Comparison of ENCODE assay signal across 7 mouse cellular contexts in genomic region chr9:21290589-21290988, GRCm38 (mm10). TPM values are rescaled to one million over a fixed set of nuclear protein-coding genes. Genes with fewer than 3 reads are reported as not detected.
DNase-seq lines count a peak whose midpoint lies in the region; ATAC-seq and TF ChIP-seq lines count a peak whose summit lies in the region.

No protein-coding gene starts in this region.

- peak overlapping the region; percentile 87 for H3K9ac ChIP-seq in liver, adult 2 months (ENCODE audit: low read depth, low read length)
- peak overlapping the region; percentile 84 for H3K9ac ChIP-seq in embryonic facial prominence, embryonic 13.5 days
- peak overlapping the region; percentile 51 for H3K9ac ChIP-seq in limb, embryonic 11.5 days (ENCODE audit: low read length)

- ATAC-seq in embryonic facial prominence, embryonic 13.5 days (ENCODE audit: insufficient number of reproducible peaks, insufficient read depth, low FRiP score, low TSS enrichment, low read depth), result peak; percentile 1; the same call in 1 of the 2 replicates
- no peak for ATAC-seq in limb, embryonic 11.5 days (ENCODE audit: insufficient number of reproducible peaks, low FRiP score, low TSS enrichment, low read depth)

- peak overlapping the region; percentile 56 for H3K27ac ChIP-seq in liver, adult 2 months (replicated peaks; ENCODE audit: insufficient read depth, low read depth, low read length)
- H3K27ac ChIP-seq in embryonic facial prominence, embryonic 13.5 days, result peak overlapping the region; percentile 72
- peak overlapping the region; percentile 49; the same call in 1 of the 2 replicates for H3K27ac ChIP-seq in limb, embryonic 11.5 days (replicated peaks; ENCODE audit: low read depth, low read length)
- H3K27ac ChIP-seq in olfactory bulb, adult 2 months (ENCODE audit: insufficient read depth, low read depth, low read length), result peak overlapping the region; percentile 81

- DNase-seq in liver, adult 2 months (ENCODE audit: extremely low read depth, low read depth, low spot score), result no peak
- DNase-seq in liver (no peak), R1 (ENCODE audit: low read depth, low spot score) (peak; percentile 65)
- no peak for DNase-seq in limb, embryonic 11.5 days (ENCODE audit: low spot score)
- no peak for DNase-seq in adrenal gland, adult 18-20 months (ENCODE audit: low spot score in 2 of 2)

- peak overlapping the region; percentile 68 for H3K4me3 ChIP-seq in liver, adult 2 months (ENCODE audit: insufficient read depth, low read depth, low read length)
- H3K4me3 ChIP-seq in embryonic facial prominence, embryonic 13.5 days, result peak overlapping the region; percentile 82
- H3K4me3 ChIP-seq in limb, embryonic 11.5 days (ENCODE audit: low read depth, low read length), result peak overlapping the region; percentile 58
- peak overlapping the region; percentile 81 for H3K4me3 ChIP-seq in olfactory bulb, adult 2 months (ENCODE audit: insufficient read depth, low read depth, low read length)

- no peaks in the 10 kb centered on the region for H3K27me3 ChIP-seq in liver, adult 2 months (ENCODE audit: control insufficient read depth, insufficient read depth, low read length)
- no peaks in the 10 kb centered on the region for H3K27me3 ChIP-seq in embryonic facial prominence, embryonic 13.5 days
- H3K27me3 ChIP-seq in limb, embryonic 11.5 days (ENCODE audit: control insufficient read depth, insufficient read depth, low read length), result no peaks in the 10 kb centered on the region

- WGBS in liver, adult 2 months, result 2% methylated on average over 20 of the region's 20 CpGs
- under 1% methylated on average over 20 of the region's 20 CpGs for WGBS in embryonic facial prominence, embryonic 13.5 days
- WGBS in limb, embryonic 11.5 days, result under 1% methylated on average over 20 of the region's 20 CpGs
- WGBS in olfactory bulb, adult 2 months, result under 1% methylated on average over 20 of the region's 20 CpGs

- H3K4me1 ChIP-seq in liver, adult 2 months (ENCODE audit: control insufficient read depth, insufficient read depth, low read length), result peaks cover 5% of the 10 kb centered on the region
- H3K4me1 ChIP-seq in embryonic facial prominence, embryonic 13.5 days, result peaks cover 32% of the 10 kb centered on the region
- H3K4me1 ChIP-seq in limb, embryonic 11.5 days (ENCODE audit: control insufficient read depth, insufficient read depth, low read length), result peaks cover 12% of the 10 kb centered on the region
- peaks cover 17% of the 10 kb centered on the region for H3K4me1 ChIP-seq in olfactory bulb, adult 2 months (ENCODE audit: control insufficient read depth, insufficient read depth, low read length)

- H3K36me3 ChIP-seq in liver, adult 2 months (ENCODE audit: control insufficient read depth, insufficient read depth, low read length), result no peaks in the 10 kb centered on the region
- H3K36me3 ChIP-seq in embryonic facial prominence, embryonic 13.5 days, result peaks cover 9% of the 10 kb centered on the region
- H3K36me3 ChIP-seq in limb, embryonic 11.5 days (ENCODE audit: control insufficient read depth, insufficient read depth, low read length), result no peaks in the 10 kb centered on the region

- H3K9me3 ChIP-seq in embryonic facial prominence, embryonic 13.5 days, result no peaks in the 10 kb centered on the region
- H3K9me3 ChIP-seq in limb, embryonic 11.5 days (ENCODE audit: control insufficient read depth, low read length), result no peaks in the 10 kb centered on the region

- no peak for TF ChIP-seq POLR2A in liver, adult 2 months (IDR thresholded peaks at IDR 0.05; ENCODE audit: extremely low read depth, insufficient read depth, low read length)
- TF ChIP-seq POLR2A in olfactory bulb, adult 2 months (IDR thresholded peaks at IDR 0.05; ENCODE audit: insufficient read depth, low read depth, low read length), result no peak

- no peak for TF ChIP-seq CTCF in liver, adult 2 months (IDR thresholded peaks at IDR 0.05; ENCODE audit: low read depth, low read length)
- TF ChIP-seq CTCF in olfactory bulb, adult 2 months (IDR thresholded peaks at IDR 0.05; ENCODE audit: insufficient read depth, low read depth, low read length), result no peak

- peak overlapping the region; percentile 78 for H3K4me2 ChIP-seq in embryonic facial prominence, embryonic 13.5 days
- H3K4me2 ChIP-seq in limb, embryonic 11.5 days (ENCODE audit: low read depth, severe bottlenecking), result peak overlapping the region; percentile 60

- H3K79me2 ChIP-seq in liver, adult 2 months (ENCODE audit: control insufficient read depth, insufficient read depth, low read length), result peaks cover 6% of the 10 kb centered on the region

RNA-seq across cellular contexts. Expression of gene Cdkn2d, which starts 0.6 kb away (rescaled TPM):
- total RNA-seq in liver, adult 2 months (2014; rRNA removed), result 3.0 and 3.9 TPM in 2 replicates
- 5.1 and 5.2 TPM in 2 replicates for polyA plus RNA-seq in liver, adult 2 months (2012; rRNA removed)
- 52.1 and 56.2 TPM in 2 replicates for polyA plus RNA-seq in embryonic facial prominence, embryonic 13.5 days (2015; fragmentation: Nextera tagmentation; extraction: Ambion mirVana)
- polyA plus RNA-seq in limb, embryonic 11.5 days (2014; fragmentation: Nextera tagmentation; extraction: Ambion mirVana), result 40.6 and 42.7 TPM in 2 replicates
- not detected in 2 replicates for polyA plus RNA-seq in olfactory bulb, adult 2 months (2012; ENCODE audit: insufficient read depth, insufficient read length, low replicate concordance, missing spikeins)
- total RNA-seq in adrenal gland, adult 18-20 months (2021), result 10 to 100 TPM in 1 of 2 experiments, 1 to 10 TPM in 1; 9.1 to 11.8 TPM

RNA-seq across cellular contexts. Expression of gene Kri1, which starts 2.8 kb away (rescaled TPM):
- total RNA-seq in liver, adult 2 months (2014; rRNA removed), result 5.0 and 6.5 TPM in 2 replicates
- polyA plus RNA-seq in liver, adult 2 months (2012; rRNA removed), result 6.3 and 9.7 TPM in 2 replicates
- polyA plus RNA-seq in embryonic facial prominence, embryonic 13.5 days (2015; fragmentation: Nextera tagmentation; extraction: Ambion mirVana), result 16.8 and 19.2 TPM in 2 replicates
- 14.1 and 16.2 TPM in 2 replicates for polyA plus RNA-seq in limb, embryonic 11.5 days (2014; fragmentation: Nextera tagmentation; extraction: Ambion mirVana)
- polyA plus RNA-seq in olfactory bulb, adult 2 months (2012; ENCODE audit: insufficient read depth, insufficient read length, low replicate concordance, missing spikeins), result not detected in 2 replicates
- total RNA-seq in adrenal gland, adult 18-20 months (2021), result 10 to 100 TPM; 31.1 to 34.9 TPM

RNA-seq across cellular contexts. Expression of gene Ap1m2, which starts 21.5 kb away (rescaled TPM):
- total RNA-seq in liver, adult 2 months (2014; rRNA removed), result 0.07 and 0.55 TPM in 2 replicates
- 0.06 and 0.28 TPM in 2 replicates for polyA plus RNA-seq in liver, adult 2 months (2012; rRNA removed)
- polyA plus RNA-seq in embryonic facial prominence, embryonic 13.5 days (2015; fragmentation: Nextera tagmentation; extraction: Ambion mirVana), result 22.3 and 30.1 TPM in 2 replicates
- polyA plus RNA-seq in limb, embryonic 11.5 days (2014; fragmentation: Nextera tagmentation; extraction: Ambion mirVana), result 8.0 and 8.2 TPM in 2 replicates
- not detected in 2 replicates for polyA plus RNA-seq in olfactory bulb, adult 2 months (2012; ENCODE audit: insufficient read depth, insufficient read length, low replicate concordance, missing spikeins)
- total RNA-seq in adrenal gland, adult 18-20 months (2021), result not detected

RNA-seq across cellular contexts. Expression of gene Atg4d, which starts 25.5 kb away (rescaled TPM):
- 22.3 and 27.3 TPM in 2 replicates for total RNA-seq in liver, adult 2 months (2014; rRNA removed)
- polyA plus RNA-seq in liver, adult 2 months (2012; rRNA removed), result 42.2 and 45.8 TPM in 2 replicates
- 33.3 and 35.4 TPM in 2 replicates for polyA plus RNA-seq in embryonic facial prominence, embryonic 13.5 days (2015; fragmentation: Nextera tagmentation; extraction: Ambion mirVana)
- polyA plus RNA-seq in limb, embryonic 11.5 days (2014; fragmentation: Nextera tagmentation; extraction: Ambion mirVana), result 29.5 and 31.9 TPM in 2 replicates
- not detected in 2 replicates for polyA plus RNA-seq in olfactory bulb, adult 2 months (2012; ENCODE audit: insufficient read depth, insufficient read length, low replicate concordance, missing spikeins)
- 10 to 100 TPM; 39.9 to 52.6 TPM for total RNA-seq in adrenal gland, adult 18-20 months (2021)

RNA-seq across cellular contexts. Expression of gene Slc44a2, which starts 29.9 kb away (rescaled TPM):
- 3.8 and 4.9 TPM in 2 replicates for total RNA-seq in liver, adult 2 months (2014; rRNA removed)
- 3.9 and 5.8 TPM in 2 replicates for polyA plus RNA-seq in liver, adult 2 months (2012; rRNA removed)
- 120 and 123 TPM in 2 replicates for polyA plus RNA-seq in embryonic facial prominence, embryonic 13.5 days (2015; fragmentation: Nextera tagmentation; extraction: Ambion mirVana)
- polyA plus RNA-seq in limb, embryonic 11.5 days (2014; fragmentation: Nextera tagmentation; extraction: Ambion mirVana), result 79.9 and 84.5 TPM in 2 replicates
- 356 TPM in 1 of 2 replicates, not detected in the other for polyA plus RNA-seq in olfactory bulb, adult 2 months (2012; ENCODE audit: insufficient read depth, insufficient read length, low replicate concordance, missing spikeins)
- 10 to 100 TPM; 36.3 to 48.3 TPM for total RNA-seq in adrenal gland, adult 18-20 months (2021)
